Mouse (Mus musculus): ENCODE measurements around the gene Prmt9. TPM values are rescaled to one million over a fixed set of nuclear protein-coding genes. Genes with fewer than 3 reads are reported as not detected.

Gene Prmt9
- total RNA-seq, 2 experiments from 2014 or later: 22.5 to 23.3 TPM

DNA sequence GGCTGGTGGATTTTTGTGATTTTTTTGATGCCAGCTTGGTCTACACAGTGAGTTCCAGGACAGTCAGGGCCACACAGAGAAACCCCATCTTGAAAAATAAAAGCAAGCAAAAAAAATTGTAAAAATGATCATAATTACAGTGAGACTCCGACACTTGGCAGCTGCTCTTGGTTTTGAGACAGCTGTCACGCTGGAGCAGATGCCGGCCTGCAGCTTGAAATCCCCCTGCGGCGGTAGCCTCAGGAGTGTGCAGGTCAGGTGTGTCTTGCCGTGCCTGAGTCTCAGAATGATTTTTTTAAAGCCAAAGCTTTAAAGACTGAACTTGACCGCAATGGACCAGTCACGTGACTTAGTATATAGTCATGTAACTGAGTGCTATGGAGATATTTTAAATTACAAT, 23.1 kb upstream of the Prmt9 start:
- DNase-seq (ENCODE audit: low spot score in 2 of 2): no peak

- DNase-seq (ENCODE audit: low spot score in 2 of 2): no peak
Measured at GRCm38 (mm10) chr8:77534358-77534992, 14.7 kb upstream of the Prmt9 start.

- peak; percentile 40 to 41 for DNase-seq (ENCODE audit: low spot score in 2 of 2)
Measured at GRCm38 (mm10) chr8:77535026-77535595, 14.1 kb upstream of the Prmt9 start.

DNA sequence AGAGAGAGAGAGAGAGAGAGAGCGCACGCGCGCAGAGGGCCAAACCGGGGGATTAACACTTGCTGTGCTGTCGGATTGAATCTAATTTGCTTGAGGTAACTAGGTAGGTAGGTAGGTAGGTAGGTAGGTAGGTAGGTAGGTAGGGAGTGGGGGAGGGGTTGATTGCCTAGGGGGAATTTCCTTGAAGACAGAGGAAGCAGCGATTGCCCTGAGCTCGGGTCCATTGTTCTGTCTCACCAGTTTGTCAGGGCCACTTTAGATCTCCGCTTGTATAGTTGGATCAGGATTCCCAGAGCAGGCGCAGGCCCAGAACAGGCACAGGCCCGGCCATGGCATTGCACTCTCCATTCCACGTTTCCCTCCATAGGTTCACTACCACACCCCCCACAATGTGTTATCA, 12.4 kb upstream of the Prmt9 start:
- DNase-seq (ENCODE audit: low spot score in 2 of 2): no peak

- no peak for DNase-seq (ENCODE audit: low spot score in 2 of 2)
Measured at GRCm38 (mm10) chr8:77538256-77538655, 10.9 kb upstream of the Prmt9 start.

DNA sequence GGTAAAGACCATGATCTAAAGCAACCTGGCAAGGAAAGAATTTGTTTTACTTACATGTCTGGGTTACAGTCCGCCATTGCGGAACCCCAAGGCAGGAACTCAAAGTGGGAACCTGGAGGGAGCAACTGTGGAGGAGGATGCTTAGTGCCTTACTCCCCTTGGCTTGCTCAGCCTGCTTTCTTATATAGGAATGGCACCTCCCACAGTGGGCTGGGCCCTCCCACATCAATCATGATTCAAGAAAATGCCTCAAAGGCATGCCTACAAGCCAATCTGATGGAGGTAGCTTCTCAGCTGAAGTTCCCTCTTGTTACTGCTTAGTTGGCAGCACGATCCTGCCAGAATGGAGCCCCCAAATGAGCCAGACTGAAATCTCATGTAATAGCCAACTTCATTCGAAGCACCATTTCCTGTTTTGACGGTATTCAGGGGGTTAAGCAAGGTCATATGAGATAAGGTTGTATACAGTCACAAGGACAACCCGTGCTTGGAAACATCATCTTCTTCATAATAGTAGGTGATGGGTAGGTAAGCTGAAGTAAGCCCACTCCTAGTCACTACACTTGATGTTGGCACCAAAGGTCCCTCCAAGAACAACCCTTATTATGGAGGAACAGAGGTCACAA, 5.9 kb upstream of the Prmt9 start:
- no peak for DNase-seq (ENCODE audit: low spot score in 2 of 2)

- no peak for DNase-seq (ENCODE audit: low spot score in 2 of 2)
Measured at GRCm38 (mm10) chr8:77544428-77544827, 4.8 kb upstream of the Prmt9 start.

GRCm38 (mm10) chr8:77545616-77546015, 3.6 kb upstream of the Prmt9 start:
- DNase-seq (ENCODE audit: low spot score in 2 of 2): no peak

DNA sequence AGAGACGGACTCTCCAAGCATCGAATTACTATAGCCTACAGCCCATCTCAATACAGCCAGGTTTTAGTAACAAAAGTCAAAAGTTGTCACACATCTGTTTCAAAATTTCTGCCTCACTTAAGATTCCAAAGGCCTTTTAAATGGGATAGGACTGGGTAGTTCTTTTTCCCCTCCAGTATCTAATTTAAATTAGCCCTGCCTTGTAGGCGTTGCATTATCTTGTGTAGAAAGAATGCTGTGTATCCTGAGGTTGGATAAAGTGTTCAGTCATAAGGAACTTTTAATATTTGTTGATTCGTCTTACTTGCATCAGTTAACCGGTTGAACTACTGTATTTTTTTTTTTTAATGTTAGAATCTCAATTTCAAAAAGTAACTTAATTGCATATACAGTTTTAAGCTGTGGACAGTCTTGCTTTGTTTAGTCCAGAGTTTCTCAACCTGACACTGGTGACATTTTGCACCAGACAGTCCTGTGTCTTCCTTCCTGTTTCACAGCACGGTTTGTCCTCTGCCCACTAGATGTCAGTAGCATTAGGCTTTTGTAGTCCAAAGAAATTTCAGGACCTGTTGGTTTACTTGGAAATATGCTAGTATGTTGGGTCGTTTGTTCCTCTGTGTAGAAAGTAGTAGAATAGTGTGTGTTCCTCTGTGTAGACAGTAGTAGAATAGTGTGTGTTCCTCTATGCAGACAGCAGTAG, 834 bp downstream of the Prmt9 start:
- peak in 1 of 2 experiments; percentile 29 for DNase-seq (ENCODE audit: low spot score in 2 of 2)

- no peak for DNase-seq (ENCODE audit: low spot score in 2 of 2)
Measured at GRCm38 (mm10) chr8:77552491-77552890, 3.3 kb downstream of the Prmt9 start.

GRCm38 (mm10) chr8:77561441-77561840, 12.2 kb downstream of the Prmt9 start:
- DNase-seq (ENCODE audit: low spot score in 2 of 2): no peak

GRCm38 (mm10) chr8:77574229-77574628, 25.0 kb downstream of the Prmt9 start:
- DNase-seq (ENCODE audit: low spot score in 2 of 2): no peak

DNA sequence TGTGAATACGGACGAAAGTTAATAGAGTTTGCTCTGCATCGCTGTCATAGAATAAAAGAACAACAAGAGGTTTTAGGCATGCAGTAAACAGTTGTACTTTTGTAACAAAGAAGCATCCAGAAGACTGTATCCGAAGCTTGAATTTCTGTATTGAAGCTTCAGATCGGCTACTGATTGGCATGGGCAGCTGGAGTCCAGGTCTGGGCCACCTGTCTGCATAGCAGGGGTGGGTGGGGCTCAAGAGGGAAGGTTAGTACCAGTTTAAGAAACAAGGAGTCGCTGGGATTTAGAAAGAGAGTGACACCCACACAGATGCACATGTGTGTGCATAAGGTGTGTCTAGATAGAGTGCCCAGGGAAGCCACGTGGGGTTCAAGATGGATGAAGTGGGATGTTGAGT, 28.5 kb downstream of the Prmt9 start:
- DNase-seq (ENCODE audit: low spot score in 2 of 2): no peak

DNA sequence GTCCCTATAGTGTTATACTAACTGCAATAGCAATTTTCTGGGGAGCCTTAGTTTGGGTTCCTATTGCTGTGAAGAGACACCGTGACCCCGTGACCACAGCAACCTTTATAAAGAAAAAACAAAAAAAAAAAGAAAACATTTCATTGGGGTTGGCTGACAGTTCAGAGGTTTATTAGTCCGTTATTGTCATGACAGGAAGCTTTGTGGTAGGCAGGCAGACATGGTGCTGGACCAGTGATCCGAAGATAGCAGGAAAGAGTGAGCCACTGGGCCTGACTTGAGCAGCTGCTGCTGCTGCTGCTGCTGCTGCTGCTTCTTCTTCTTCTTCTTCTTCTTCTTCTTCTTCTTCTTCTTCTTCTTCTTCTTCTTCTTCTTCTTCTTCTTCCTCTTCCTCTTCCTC, 35.0 kb downstream of the Prmt9 start:
- no peak for DNase-seq (ENCODE audit: low spot score in 2 of 2)

- DNase-seq (ENCODE audit: low spot score in 2 of 2): no peak
Measured at GRCm38 (mm10) chr8:77609621-77610020, 60.4 kb downstream of the Prmt9 start.

DNA sequence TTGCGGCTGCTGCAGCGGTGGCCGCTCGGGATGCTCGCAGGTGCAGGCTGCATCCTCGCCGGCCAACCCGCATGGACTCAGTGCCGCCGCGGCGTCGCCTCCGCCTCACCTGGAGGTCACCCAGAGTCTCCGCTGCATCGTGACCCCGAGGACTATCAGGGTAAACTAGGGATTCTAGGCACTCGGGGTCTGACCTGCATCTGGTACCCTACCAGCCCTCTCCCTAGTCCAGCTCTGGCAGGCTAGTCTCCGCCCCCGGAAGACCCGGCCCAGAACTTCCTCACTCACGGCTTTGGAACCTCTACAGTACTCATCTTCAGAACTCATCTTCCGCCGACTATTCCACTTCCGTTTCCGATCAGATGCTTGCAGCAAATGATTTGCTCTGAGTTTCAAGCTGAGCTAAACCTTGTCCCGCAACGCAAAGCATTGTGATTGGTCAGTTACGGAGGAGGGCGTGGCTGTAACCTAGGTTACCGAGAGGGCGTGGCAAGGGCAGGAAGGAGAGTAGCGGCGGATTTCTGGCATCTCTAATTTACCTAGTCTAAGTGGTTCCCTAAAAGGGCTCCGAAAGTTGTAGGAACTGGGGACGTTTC, 61.3 kb downstream of the Prmt9 start, which contains the start of gene Tmem184c:
TSS of gene Tmem184c (minus strand) at position 325 of the 596 bp plus-strand sequence.
- peak; percentile 98 to 99 for DNase-seq (ENCODE audit: low spot score in 2 of 2)

DNA sequence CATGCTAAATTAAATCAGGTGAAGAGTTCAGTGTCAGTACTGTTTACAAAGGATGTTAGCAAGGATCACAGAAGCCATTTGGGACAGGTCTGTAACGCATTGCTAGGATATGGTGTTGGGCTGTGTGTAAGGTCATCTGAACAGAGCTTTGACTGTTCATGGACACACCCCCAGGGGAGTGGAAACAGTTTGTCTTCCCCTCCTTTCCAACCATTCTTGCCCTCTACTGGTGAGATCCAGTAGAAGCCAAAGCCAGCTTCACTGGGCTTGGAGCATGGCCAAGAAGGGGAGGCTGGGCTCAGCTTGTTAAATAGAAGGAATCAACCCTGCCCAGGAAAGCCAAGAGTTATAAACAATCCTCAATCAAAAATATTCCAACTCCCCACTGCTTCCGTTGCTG, 68.7 kb downstream of the Prmt9 start:
- peak in 1 of 2 experiments; percentile 15 for DNase-seq (ENCODE audit: low spot score in 2 of 2)

- no peak for DNase-seq (ENCODE audit: low spot score in 2 of 2)
Measured at GRCm38 (mm10) chr8:77623677-77624209, 74.5 kb downstream of the Prmt9 start.

GRCm38 (mm10) chr8:77629858-77630537, 80.8 kb downstream of the Prmt9 start:
- DNase-seq (ENCODE audit: low spot score in 2 of 2): peak; percentile 81 to 86

- no peak for DNase-seq (ENCODE audit: low spot score in 2 of 2)
Measured at GRCm38 (mm10) chr8:77630691-77631090, 81.5 kb downstream of the Prmt9 start.

Measured in layer of hippocampus, postnatal 14 days (tissue).